Mouse (Mus musculus): Measurements from ENCODE around the gene Ttll13.

Gene Ttll13

GRCm38 (mm10) chr7:80246148-80246721 is at the start of gene Ttll13:
TSS of gene Ttll13 (plus strand) at chr7:80246376.
- peak; percentile 91 for DNase-seq (ENCODE audit: low read depth, low spot score)

GRCm38 (mm10) chr7:80197371-80197770 is 48.8 kb upstream of the Ttll13 start:
- DNase-seq (ENCODE audit: low read depth, low spot score), result no peak

DNA sequence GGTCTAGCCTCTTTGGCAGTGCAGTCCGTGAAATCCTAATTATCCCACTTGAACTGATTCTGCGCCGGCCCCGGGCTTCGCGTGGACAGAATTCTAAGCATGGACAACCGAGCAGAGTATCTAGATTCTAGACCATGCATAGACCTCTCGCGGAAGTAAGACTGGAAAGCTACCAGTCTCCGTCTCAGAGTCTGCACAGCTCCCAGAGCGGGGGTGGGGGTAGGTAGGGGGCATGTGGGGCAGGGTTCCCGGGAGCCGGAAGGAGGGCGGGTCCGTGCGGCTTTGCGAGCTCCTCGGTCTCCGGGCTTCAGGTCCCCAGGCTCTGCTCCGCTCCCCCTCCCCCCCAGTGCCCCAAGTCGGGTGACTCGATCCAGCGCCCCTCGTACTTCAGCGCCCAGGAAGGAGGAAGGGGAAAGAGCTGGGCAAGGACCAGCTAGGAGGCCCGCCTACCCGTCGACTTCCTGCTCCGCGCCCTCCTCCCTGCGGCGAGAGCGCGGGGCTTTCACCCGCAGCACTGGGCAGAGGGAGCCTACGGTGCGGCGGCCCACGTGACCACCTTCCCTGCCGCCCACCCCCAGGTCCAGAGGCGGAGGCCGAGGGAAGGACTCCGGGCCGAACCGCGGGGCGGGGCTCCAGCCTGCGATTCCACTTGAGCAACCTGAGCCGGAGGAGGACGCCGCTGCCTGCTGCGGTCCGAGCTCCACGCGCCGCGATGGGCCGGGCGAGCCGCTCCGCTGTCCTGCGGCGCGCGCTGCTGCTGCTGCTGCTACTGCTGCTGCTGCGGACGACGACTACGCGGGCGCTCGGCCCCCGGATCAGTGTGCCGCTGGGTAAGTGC is 48.0 kb upstream of the Ttll13 start:
- no peak for DNase-seq (ENCODE audit: low read depth, low spot score)

DNA sequence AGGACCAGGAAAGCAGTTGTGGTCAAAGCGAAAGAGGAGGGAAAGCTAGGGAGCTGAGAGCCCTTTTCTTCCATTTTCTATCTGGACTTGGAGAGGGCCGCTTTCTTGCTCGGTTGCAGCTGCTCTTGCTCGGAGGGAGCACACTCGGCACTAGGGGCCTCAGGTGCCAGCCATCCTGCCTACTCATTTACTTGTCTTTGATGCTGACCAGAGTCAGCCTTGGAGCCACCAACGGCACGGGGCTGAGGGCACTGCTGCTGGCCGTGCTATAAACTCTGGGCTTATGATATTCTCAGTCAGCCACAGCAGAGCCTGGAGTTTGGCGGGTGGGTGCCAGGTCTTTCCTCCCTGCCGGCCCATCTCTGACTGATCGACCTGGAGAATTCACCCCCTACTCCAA is 47.3 kb upstream of the Ttll13 start:
- no peak for DNase-seq (ENCODE audit: low read depth, low spot score)

DNA sequence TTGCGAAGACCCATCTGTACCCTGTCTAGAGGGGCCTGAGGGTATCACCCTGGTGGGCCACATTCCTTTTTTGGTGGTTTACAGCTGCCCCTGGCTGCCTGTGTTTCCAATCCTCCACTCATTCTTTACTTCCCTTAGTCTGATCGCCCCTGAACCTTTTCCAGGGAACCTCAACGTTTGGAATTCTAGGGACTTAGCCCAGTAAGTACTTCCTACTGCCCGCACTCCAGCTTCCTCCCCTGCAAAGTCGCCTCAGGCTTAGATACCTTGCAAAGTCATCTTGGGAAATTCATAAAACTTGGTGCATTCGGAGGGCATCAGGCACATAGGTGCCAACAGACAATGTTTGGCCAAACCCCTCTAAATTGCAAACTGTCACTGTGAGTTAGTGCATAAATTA is 46.9 kb upstream of the Ttll13 start:
- DNase-seq (ENCODE audit: low read depth, low spot score), result no peak

- no peak for DNase-seq (ENCODE audit: low read depth, low spot score)
Measured at GRCm38 (mm10) chr7:80199851-80200587, 46.2 kb upstream of the Ttll13 start.

GRCm38 (mm10) chr7:80200588-80200945 is 45.6 kb upstream of the Ttll13 start:
- no peak for DNase-seq (ENCODE audit: low read depth, low spot score)

DNA sequence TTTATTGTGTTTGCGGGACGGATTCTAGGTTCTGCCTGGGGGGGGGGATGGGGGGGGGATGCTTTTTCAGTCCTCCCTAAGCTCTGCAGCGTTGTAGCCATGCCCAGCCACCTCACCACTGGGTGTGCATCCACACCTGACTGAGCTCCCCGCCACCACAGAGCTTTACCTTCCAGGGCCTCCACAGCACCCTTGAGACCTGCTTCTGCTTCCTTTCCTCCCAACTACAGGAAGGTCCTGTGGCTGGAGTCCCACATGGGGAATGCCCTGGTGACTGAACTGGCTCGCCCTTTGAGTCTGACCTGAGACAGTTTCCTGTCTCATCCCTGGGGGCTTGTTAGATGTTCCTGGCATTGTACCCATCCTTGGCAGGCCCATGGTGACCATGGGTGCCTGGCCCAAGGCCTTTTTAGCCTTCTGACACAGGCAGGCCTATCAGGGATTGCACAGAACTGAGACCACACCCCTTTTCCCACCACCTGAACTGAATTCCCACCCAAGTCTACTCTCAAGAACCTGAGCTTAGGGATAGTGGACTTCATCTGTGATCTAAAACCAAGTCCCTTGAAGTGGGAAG is 45.1 kb upstream of the Ttll13 start:
- no peak for DNase-seq (ENCODE audit: low read depth, low spot score)

DNA sequence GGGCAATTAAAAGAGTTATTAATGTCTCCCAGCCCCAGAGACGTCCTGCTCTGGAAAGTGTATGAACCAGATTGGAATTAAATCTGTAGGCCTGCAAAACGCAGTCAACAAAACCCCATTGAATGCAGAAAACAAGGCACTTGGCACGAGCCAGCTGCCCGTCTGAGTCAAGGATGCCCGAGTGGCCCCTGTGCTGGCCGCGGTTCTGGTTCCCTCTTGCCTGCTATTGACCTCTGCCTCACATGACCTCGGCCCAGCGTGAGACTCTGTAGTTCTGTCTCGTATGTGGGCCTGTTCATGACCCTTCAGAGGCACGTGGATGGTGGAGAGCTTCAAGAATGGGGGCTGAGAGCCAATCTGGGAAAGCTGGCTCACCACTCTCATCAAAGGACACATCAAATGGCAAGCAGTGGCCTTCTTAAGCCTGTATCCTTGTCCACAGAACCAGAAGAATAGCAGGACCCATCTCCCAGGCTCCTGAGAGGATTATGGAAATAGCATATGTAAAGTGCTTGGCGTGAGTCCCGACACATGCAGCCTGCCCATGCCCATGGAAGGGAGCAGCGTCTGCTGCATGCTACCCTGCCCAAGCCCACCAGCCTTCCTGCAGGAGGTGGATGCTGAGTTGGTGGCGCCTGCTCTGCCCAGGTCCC is 44.2 kb upstream of the Ttll13 start:
- no peak for DNase-seq (ENCODE audit: low read depth, low spot score)

DNA sequence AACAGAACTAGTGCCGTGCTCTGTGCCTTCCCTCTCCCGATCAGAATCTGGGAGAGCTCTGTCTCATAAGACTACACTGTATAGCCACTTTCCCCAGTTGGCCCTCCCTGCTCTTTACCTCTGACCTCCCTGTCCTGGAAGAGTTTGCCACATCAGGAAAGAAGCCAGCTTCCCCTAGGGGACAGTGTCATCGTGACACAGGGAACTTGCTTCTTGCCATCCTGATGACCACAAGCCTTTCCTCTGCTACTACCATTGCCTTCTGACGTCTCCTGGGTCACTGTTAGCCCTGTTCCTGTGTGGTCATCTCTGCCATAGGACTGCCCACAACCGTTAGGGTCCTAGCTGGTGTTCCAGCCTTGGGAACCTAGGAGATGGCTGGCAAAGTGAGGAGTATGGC is 43.2 kb upstream of the Ttll13 start:
- DNase-seq (ENCODE audit: low read depth, low spot score), result no peak

DNA sequence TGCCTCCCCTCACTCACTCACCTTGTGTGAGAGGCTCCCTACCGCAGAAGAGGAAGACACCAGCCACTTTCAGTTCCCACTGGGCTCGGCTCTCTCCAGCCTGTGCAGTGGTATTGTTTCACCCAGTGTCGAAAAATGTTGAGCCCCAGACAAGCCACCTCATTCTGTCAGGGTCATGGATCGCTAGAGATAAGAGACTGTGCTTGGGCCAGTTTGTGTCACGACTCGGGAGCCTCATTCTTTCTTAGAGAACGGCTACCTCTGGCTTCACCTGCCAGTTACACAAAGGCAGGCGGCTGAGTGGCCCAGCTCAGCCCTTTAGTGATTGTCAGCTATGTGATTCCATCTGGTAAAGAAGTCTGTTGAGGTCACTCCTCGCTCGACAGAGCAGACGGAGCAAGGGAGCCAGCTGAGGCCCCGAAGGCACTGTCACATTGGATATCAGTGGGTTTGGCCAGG is 42.5 kb upstream of the Ttll13 start:
- DNase-seq (ENCODE audit: low read depth, low spot score), result no peak

- no peak for DNase-seq (ENCODE audit: low read depth, low spot score)
Measured at GRCm38 (mm10) chr7:80204362-80204761, 41.8 kb upstream of the Ttll13 start.

DNA sequence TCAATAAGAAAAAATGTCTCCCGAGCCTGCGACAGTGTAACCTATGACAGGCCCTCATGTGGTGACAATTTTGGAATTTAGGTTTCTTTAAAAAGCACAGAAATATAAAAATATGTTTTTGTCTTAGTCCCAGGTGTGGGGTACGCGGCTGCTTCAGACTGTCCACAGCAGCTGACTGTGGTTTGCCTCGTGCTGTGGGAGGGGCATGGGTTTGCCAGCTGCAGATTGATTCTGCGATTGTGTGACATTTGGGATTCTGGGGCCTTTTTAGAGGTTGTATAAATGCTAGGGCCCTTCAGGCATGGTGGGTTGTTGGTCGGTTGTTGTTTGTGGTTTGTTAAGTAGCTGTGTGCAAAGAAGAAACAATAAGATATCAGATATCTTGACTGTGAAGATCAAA is 41.2 kb upstream of the Ttll13 start:
- no peak for DNase-seq (ENCODE audit: low read depth, low spot score)

GRCm38 (mm10) chr7:80205705-80206589 is 40.2 kb upstream of the Ttll13 start:
- no peak for DNase-seq (ENCODE audit: low read depth, low spot score)

DNA sequence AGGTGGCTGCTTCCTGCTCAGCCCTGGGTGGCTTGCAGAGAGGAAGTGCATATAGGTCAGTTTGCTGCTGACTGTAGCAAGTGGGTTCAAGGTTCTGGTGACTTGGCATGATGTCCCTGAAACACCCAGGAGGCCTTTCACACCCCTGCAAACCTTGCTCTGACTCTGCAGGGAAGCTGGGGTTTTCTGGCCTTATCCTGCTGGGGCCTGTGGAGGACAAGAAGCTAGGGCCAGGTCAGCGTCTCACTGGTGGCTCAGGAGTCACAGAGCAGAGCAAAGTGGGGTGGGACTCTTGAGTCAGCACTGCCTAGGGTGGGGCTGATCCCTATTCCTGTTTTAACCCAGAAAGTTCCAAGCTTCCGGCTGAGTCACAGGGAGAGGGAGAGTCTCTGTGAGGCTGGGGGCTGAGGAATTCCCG is 38.9 kb upstream of the Ttll13 start:
- DNase-seq (ENCODE audit: low read depth, low spot score), result no peak

DNA sequence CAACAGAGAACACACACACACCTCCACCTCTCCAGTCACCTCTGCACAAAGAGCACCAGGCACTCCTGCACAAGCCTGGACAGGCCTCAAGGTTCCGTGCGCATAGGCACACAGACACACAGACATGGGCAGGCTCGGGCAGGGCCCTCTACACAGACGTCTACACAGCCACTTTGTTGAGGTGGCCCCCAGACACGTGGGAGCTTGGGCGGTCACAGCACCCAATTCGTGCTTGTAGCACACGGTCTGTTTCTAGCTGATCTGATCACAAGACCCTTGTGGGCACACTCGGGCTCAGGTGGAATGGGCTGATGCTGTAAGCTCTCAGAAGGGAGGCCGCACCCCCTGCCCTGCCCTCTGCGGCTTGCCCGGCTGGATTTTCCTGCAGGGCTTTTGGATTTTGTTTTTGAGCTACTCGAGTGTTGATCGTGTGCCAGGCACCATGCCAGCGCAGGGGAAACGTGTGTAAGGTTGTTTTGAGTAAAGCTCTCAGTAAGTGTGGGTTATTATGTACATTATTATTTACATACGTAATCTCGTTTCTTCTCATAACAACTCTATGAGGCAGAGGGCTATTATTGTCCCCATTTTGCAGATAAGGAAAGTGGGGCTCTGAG is 38.0 kb upstream of the Ttll13 start:
- no peak for DNase-seq (ENCODE audit: low read depth, low spot score)

DNA sequence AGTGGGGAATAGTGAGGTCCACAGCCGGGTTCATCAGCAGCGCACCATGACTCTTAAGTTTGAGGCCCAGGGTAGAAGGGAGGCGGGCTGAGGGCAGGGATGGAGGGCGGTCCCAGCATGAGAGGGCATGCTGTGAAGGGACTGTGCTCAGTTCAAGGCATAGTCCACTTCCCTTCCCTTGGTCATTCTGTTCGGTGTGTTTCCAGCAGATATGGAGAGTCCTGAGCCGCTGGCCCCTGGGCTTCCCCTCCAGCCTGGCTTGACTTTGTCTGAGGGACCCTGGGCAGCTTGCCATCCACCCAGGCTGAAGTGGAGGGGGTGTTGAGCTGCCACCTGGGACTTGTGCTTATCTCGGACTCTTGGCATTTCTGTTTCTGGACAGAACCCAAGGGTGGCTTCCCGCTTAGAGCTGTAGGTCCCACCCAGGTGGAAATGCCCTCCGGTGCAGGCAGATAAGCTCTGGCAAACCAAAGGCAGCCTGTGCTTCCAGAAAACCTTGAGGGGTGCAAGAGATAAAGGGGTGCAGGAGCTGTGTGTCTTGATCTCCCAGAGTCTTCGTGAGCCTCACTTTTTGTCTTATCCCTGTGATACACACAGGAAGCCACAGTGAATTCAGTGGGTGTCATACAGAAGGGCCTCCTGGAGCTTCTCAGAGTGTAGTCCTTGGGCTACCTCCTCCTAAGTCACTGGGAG is 37.3 kb upstream of the Ttll13 start:
- DNase-seq (ENCODE audit: low read depth, low spot score), result no peak

DNA sequence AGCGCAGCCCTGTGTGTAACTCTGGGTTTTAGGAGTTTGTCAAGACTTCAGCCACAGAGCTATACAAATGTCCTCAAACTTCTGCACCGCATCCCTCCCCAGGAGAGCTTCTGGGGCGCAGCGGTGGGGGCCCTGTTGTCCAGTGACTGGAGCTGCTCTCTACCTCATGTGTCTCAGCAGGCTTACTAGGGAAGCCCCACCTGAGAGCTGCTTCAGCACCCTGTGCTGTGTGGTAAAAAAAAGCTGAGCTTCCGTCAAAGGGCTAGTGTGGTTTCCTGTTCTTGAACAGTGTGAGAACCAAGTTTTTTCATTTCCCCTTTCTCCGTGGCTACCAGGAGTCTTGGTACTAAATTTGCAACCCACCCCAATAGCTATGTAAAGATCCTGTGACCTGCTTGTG is 36.5 kb upstream of the Ttll13 start:
- DNase-seq (ENCODE audit: low read depth, low spot score), result no peak

DNA sequence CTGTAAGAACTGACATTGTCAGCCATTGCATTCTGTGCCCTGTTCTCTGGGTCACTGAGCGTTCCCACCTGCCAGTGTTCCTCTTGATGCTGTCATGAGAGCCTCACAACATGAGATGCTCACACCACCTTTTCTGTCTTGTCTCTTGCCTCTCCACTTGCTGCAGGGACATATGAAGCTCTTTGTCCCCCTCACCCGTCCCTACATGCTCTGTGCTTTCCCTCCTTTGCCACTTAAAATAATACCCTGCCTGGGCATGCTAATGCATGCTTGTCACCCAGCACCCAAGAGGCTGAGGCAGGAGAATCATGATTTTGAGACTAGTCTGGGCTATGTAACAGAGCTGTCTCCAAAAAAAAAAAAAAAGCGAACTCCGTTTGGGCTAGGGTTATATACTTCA is 35.2 kb upstream of the Ttll13 start:
- no peak for DNase-seq (ENCODE audit: low read depth, low spot score)

- no peak for DNase-seq (ENCODE audit: low read depth, low spot score)
Measured at GRCm38 (mm10) chr7:80213604-80214003, 32.6 kb upstream of the Ttll13 start.
